Mouse (Mus musculus): ENCODE measurements around the gene Gli3. TPM values are rescaled to one million over a fixed set of nuclear protein-coding genes. Genes with fewer than 3 reads are reported as not detected.

Gli3 gene
- polyA plus RNA-seq (2012; rRNA removed) (33.4 and 44.4 TPM in 2 replicates), polyA plus RNA-seq (2014; fragmentation: Nextera tagmentation; extraction: Ambion mirVana) (42.6 and 52.0 TPM in 2 replicates)

GRCm38 (mm10) chr13:15462830-15463491 lies at the start of gene Gli3:
TSS of gene Gli3 (plus strand) at chr13:15463235.
- ATAC-seq (ENCODE audit: low FRiP score, low read depth) (peak; percentile 91), DNase-seq (ENCODE audit: low spot score) (peak; percentile 84)
- peak within 1 kb of the TSS; percentile 100 for H3K27ac ChIP-seq (replicated peaks; ENCODE audit: low read depth, low read length)
- WGBS: under 1% methylated on average over 28 of the region's 76 CpGs
- no peak for TF ChIP-seq POLR2A (IDR thresholded peaks at IDR 0.05; ENCODE audit: borderline replicate concordance, extremely low read depth, insufficient read depth, insufficient read length)
- peak within 1 kb of the TSS; percentile 96 for H3K4me3 ChIP-seq (replicated peaks; ENCODE audit: low read length)
- H3K9me3 ChIP-seq (ENCODE audit: control insufficient read depth, low read length): no peaks in the 10 kb centered on the region
- H3K4me2 ChIP-seq (replicated peaks; ENCODE audit: low read depth, low read length, severe bottlenecking): peak within 1 kb of the TSS; percentile 69
- H3K4me1 ChIP-seq (ENCODE audit: control insufficient read depth, insufficient read depth, low read length): peaks cover 11% of the 10 kb centered on the region
- no peaks in the 10 kb centered on the region for H3K27me3 ChIP-seq (ENCODE audit: control insufficient read depth, insufficient read depth, low read length)
- H3K9ac ChIP-seq (ENCODE audit: low read depth, low read length, severe bottlenecking): peak within 1 kb of the TSS; percentile 100
- H3K36me3 ChIP-seq (ENCODE audit: control insufficient read depth, insufficient read depth, low read length): no peaks in the 10 kb centered on the region

DNA sequence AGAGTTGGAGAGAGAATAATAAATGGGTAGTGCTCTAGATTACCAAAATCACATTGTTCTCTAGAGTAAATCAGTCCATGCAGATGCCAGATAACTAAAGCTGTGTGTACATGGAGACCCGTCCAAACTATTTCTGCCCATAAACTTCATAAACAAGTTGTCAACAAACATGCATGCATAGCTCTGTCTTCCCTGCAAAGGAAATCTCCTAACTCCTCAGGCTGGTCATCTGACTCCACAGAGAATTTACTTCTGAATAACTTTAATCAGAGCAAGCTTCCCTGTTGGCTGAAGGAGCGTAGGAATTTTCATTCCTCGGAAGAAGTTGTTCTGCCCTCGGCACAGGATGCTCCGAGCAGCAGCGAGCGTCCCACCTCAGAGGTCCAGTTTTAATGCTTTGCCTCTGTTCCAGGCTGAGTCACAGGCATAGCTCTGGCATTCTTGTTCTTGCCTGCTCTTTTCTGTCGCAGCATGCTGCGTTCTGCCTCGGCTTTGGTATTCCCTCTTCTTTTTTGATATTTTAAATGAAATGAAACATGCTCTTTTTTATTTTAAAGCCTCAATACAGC lies 41.8 kb upstream of the Gli3 start:
- Histone ChIP-seq H3K36me3 (ENCODE audit: control insufficient read depth, insufficient read depth, low read length) (no peaks in the 10 kb centered on the region), H3K9me3 (ENCODE audit: control insufficient read depth, low read length) (no peaks in the 10 kb centered on the region), H3K4me1 (ENCODE audit: control insufficient read depth, insufficient read depth, low read length) (no peaks in the 10 kb centered on the region), H3K27ac (replicated peaks; ENCODE audit: low read depth, low read length) (0 out of 2 replicates have a peak overlapping the region, but pooled peaks have one; percentile 26), H3K9ac (ENCODE audit: low read depth, low read length, severe bottlenecking) (no peak overlapping the region; the same call in 1 of the 2 replicates), H3K27me3 (ENCODE audit: control insufficient read depth, insufficient read depth, low read length) (no peaks in the 10 kb centered on the region), H3K4me2 (replicated peaks; ENCODE audit: low read depth, low read length, severe bottlenecking) (peak overlapping the region; percentile 34; the same call in 1 of the 2 replicates), H3K4me3 (replicated peaks; ENCODE audit: low read length) (no peak overlapping the region)
- 17% methylated on average over 10 of the region's 10 CpGs for WGBS
- ATAC-seq (ENCODE audit: low FRiP score, low read depth) (no peak), DNase-seq (ENCODE audit: low spot score) (peak; percentile 53)
- TF ChIP-seq POLR2A (IDR thresholded peaks at IDR 0.05; ENCODE audit: borderline replicate concordance, extremely low read depth, insufficient read depth, insufficient read length): no peak

GRCm38 (mm10) chr13:15442002-15442401 lies 21.0 kb upstream of the Gli3 start:
- Histone ChIP-seq H3K27ac (replicated peaks; ENCODE audit: low read depth, low read length) (no peak overlapping the region), H3K27me3 (ENCODE audit: control insufficient read depth, insufficient read depth, low read length) (no peaks in the 10 kb centered on the region), H3K4me2 (replicated peaks; ENCODE audit: low read depth, low read length, severe bottlenecking) (no peak overlapping the region), H3K36me3 (ENCODE audit: control insufficient read depth, insufficient read depth, low read length) (no peaks in the 10 kb centered on the region), H3K9me3 (ENCODE audit: control insufficient read depth, low read length) (no peaks in the 10 kb centered on the region), H3K4me1 (ENCODE audit: control insufficient read depth, insufficient read depth, low read length) (peaks cover 12% of the 10 kb centered on the region), H3K9ac (ENCODE audit: low read depth, low read length, severe bottlenecking) (no peak overlapping the region), H3K4me3 (replicated peaks; ENCODE audit: low read length) (no peak overlapping the region)
- ATAC-seq (ENCODE audit: low FRiP score, low read depth) (no peak), DNase-seq (ENCODE audit: low spot score) (no peak)
- WGBS: 36% methylated on average over 4 of the region's 4 CpGs
- no peak for TF ChIP-seq POLR2A (IDR thresholded peaks at IDR 0.05; ENCODE audit: borderline replicate concordance, extremely low read depth, insufficient read depth, insufficient read length)

DNA sequence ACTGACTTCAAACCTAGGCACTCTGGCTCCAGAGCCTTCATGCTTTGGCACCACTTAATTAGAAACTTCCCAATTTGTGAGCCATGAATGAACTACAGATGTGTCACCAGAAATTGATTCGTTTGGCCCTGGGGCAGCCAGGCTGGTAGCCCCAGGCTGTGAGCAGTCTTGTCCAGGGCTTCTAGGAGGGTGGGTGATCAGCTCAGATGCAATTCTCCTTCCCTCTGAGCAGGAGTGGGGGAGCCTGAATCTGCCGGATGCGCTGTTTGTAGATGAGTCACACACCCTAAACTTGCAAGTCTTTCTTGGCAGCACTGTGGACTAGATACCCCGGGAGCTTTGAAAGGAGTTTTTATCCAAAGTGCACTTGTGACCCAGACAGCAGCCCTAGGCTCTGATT lies 18.7 kb upstream of the Gli3 start:
- DNase-seq (ENCODE audit: low spot score) (no peak), ATAC-seq (ENCODE audit: low FRiP score, low read depth) (no peak)
- Histone ChIP-seq H3K9me3 (ENCODE audit: control insufficient read depth, low read length) (no peaks in the 10 kb centered on the region), H3K27me3 (ENCODE audit: control insufficient read depth, insufficient read depth, low read length) (no peaks in the 10 kb centered on the region), H3K9ac (ENCODE audit: low read depth, low read length, severe bottlenecking) (no peak overlapping the region), H3K4me2 (replicated peaks; ENCODE audit: low read depth, low read length, severe bottlenecking) (no peak overlapping the region), H3K36me3 (ENCODE audit: control insufficient read depth, insufficient read depth, low read length) (no peaks in the 10 kb centered on the region), H3K4me3 (replicated peaks; ENCODE audit: low read length) (no peak overlapping the region), H3K27ac (replicated peaks; ENCODE audit: low read depth, low read length) (no peak overlapping the region), H3K4me1 (ENCODE audit: control insufficient read depth, insufficient read depth, low read length) (peaks cover 12% of the 10 kb centered on the region)
- 37% methylated on average over 4 of the region's 4 CpGs for WGBS
- TF ChIP-seq POLR2A (IDR thresholded peaks at IDR 0.05; ENCODE audit: borderline replicate concordance, extremely low read depth, insufficient read depth, insufficient read length): no peak

DNA sequence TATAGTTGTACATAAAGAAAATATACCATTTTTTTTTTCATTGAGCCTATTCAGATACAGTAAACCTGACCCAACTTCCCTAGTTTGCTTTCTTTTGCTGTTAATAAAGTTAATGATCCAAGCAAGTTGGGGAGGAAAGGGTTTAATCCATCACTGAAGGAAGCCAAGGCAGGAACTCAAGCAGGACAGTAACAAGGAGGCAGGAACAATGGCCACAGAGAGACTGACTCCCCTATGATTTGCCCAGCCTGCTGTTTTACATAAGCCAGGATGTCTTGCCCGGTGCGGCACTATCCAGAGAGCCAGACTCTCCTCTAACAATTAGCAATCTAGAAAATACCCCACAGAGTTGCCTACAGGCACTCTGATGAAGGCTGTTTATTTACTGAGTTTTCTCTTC lies 17.4 kb upstream of the Gli3 start:
- Histone ChIP-seq H3K9ac (ENCODE audit: low read depth, low read length, severe bottlenecking) (no peak overlapping the region), H3K9me3 (ENCODE audit: control insufficient read depth, low read length) (no peaks in the 10 kb centered on the region), H3K4me2 (replicated peaks; ENCODE audit: low read depth, low read length, severe bottlenecking) (no peak overlapping the region), H3K4me1 (ENCODE audit: control insufficient read depth, insufficient read depth, low read length) (peaks cover 12% of the 10 kb centered on the region), H3K27ac (replicated peaks; ENCODE audit: low read depth, low read length) (no peak overlapping the region), H3K4me3 (replicated peaks; ENCODE audit: low read length) (no peak overlapping the region), H3K27me3 (ENCODE audit: control insufficient read depth, insufficient read depth, low read length) (no peaks in the 10 kb centered on the region), H3K36me3 (ENCODE audit: control insufficient read depth, insufficient read depth, low read length) (no peaks in the 10 kb centered on the region)
- WGBS: 27% methylated on average over 2 of the region's 2 CpGs
- TF ChIP-seq POLR2A (IDR thresholded peaks at IDR 0.05; ENCODE audit: borderline replicate concordance, extremely low read depth, insufficient read depth, insufficient read length): no peak
- no peak for DNase-seq (ENCODE audit: low spot score)
- ATAC-seq (ENCODE audit: low FRiP score, low read depth): no peak

Measured in limb, embryonic 14.5 days (tissue).